Mouse (Mus musculus) embryo, embryonic 9.5 days (tissue): ENCODE data around the gene Nars2.

ENCODE experiments used
- DNase-seq: peaks from one replicate; pipeline ENCODE4 v3.0.0-alpha.2; 2017; ENCODE audit errors: extremely low spot score

Nars2 gene

GRCm38 (mm10) chr7:96971027-96971996 is 20.0 kb downstream of the Nars2 start:
- DNase-seq, result no peak

GRCm38 (mm10) chr7:96972138-96972904 is 21.0 kb downstream of the Nars2 start:
- no peak for DNase-seq

GRCm38 (mm10) chr7:96975914-96976313 is 24.6 kb downstream of the Nars2 start:
- no peak for DNase-seq

GRCm38 (mm10) chr7:96977209-96977608 is 25.9 kb downstream of the Nars2 start:
- no peak for DNase-seq

GRCm38 (mm10) chr7:96981366-96981765 is 30.1 kb downstream of the Nars2 start:
- no peak for DNase-seq

GRCm38 (mm10) chr7:96983660-96984347 is 32.5 kb downstream of the Nars2 start:
- no peak for DNase-seq

- peak; percentile 25 for DNase-seq
Observed at GRCm38 (mm10) chr7:96985798-96986197, 34.5 kb downstream of the Nars2 start.

GRCm38 (mm10) chr7:96986795-96987445 is 35.6 kb downstream of the Nars2 start:
- peak; percentile 9 for DNase-seq

GRCm38 (mm10) chr7:96987676-96988075 is 36.4 kb downstream of the Nars2 start:
- no peak for DNase-seq

GRCm38 (mm10) chr7:97012956-97013355 is 61.7 kb downstream of the Nars2 start:
- DNase-seq, result no peak

GRCm38 (mm10) chr7:97018005-97018404 is 66.7 kb downstream of the Nars2 start:
- no peak for DNase-seq

GRCm38 (mm10) chr7:97018418-97018817 is 67.1 kb downstream of the Nars2 start:
- DNase-seq, result no peak

GRCm38 (mm10) chr7:97019303-97019702 is 68.0 kb downstream of the Nars2 start:
- DNase-seq, result no peak

GRCm38 (mm10) chr7:97026772-97027358 is 75.6 kb downstream of the Nars2 start:
- no peak for DNase-seq

GRCm38 (mm10) chr7:97029151-97029550 is 77.8 kb downstream of the Nars2 start:
- DNase-seq, result no peak

GRCm38 (mm10) chr7:97032412-97032811 is 81.1 kb downstream of the Nars2 start:
- no peak for DNase-seq

GRCm38 (mm10) chr7:97039641-97040040 is 88.3 kb downstream of the Nars2 start:
- DNase-seq, result no peak

- DNase-seq, result no peak
Observed at GRCm38 (mm10) chr7:97041868-97042449, 90.7 kb downstream of the Nars2 start.

GRCm38 (mm10) chr7:97042981-97043380 is 91.7 kb downstream of the Nars2 start:
- no peak for DNase-seq

- no peak for DNase-seq
Observed at GRCm38 (mm10) chr7:97060966-97061365, 109.7 kb downstream of the Nars2 start.

GRCm38 (mm10) chr7:97071512-97071911 is 120.2 kb downstream of the Nars2 start:
- no peak for DNase-seq
